Mouse (Mus musculus): ENCODE data around the gene Cplx3. TPM values are rescaled to one million over a fixed set of nuclear protein-coding genes. Genes with fewer than 3 reads are reported as not detected.
A peak's percentile ranks its signal among the peaks of the same experiment; 100 is the strongest.

Cplx3 gene
- polyA plus RNA-seq, 1 experiment from 2014 or later, result not detected

DNA sequence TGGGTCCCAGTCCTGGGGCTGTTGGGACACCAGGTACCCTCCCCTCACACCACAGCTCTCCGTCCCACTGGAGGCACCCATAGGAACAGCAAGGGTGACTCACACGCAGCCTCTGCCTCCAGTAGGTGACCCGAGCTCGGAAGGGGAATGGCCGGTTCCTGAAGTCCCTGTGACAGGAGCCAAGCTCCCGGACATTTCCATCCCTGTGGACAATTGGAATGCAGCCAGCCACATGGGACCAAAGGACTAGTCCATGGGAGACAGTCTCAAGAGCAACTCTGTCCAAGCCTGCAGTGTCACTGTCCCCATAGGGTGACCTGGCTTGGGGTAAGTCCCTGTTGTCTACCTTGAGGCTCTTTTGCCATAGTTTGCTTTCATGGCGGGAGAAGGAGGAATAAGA lies 7.9 kb upstream of the Cplx3 start:
- Histone ChIP-seq H3K4me1 (no peaks in the 10 kb centered on the region), H3K4me2 (no peak overlapping the region), H3K36me3 (no peaks in the 10 kb centered on the region), H3K9me3 (replicated peaks) (no peaks in the 10 kb centered on the region), H3K9ac (no peak overlapping the region), H3K4me3 (replicated peaks) (no peak overlapping the region), H3K27ac (no peak overlapping the region), H3K27me3 (no peaks in the 10 kb centered on the region)
- ATAC-seq (replicated peaks; ENCODE audit: low FRiP score), result no peak
- 72% methylated on average over 7 of the region's 7 CpGs for WGBS

DNA sequence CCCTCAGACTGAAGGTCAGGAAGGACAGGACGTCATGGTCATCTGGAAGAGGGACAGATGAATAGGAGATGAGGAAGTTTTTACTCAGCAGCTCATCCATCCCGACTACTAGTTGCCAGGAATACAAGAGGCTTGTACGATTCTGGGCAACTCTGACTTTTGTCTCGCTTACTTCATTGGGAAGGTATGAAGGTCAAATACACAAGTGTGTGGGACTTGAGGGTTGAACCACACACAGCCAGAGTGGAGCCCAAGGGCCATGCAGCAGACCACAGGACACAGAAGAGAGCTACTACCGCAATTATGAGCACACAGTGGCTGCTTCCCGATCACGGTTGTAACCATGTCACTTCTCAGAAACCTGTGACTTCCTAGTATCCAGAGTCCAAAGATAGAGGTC lies 6.5 kb upstream of the Cplx3 start:
- H3K4me3 ChIP-seq (replicated peaks), result no peak overlapping the region
- WGBS, result 77% methylated on average over 7 of the region's 7 CpGs
- H3K4me2 ChIP-seq, result no peak overlapping the region
- H3K36me3 ChIP-seq, result no peaks in the 10 kb centered on the region
- no peak overlapping the region for H3K9ac ChIP-seq
- ATAC-seq (replicated peaks; ENCODE audit: low FRiP score), result no peak
- no peaks in the 10 kb centered on the region; the same call in 1 of the 2 replicates for H3K27me3 ChIP-seq
- no peaks in the 10 kb centered on the region for H3K4me1 ChIP-seq
- H3K9me3 ChIP-seq (replicated peaks), result no peaks in the 10 kb centered on the region
- no peak overlapping the region for H3K27ac ChIP-seq

DNA sequence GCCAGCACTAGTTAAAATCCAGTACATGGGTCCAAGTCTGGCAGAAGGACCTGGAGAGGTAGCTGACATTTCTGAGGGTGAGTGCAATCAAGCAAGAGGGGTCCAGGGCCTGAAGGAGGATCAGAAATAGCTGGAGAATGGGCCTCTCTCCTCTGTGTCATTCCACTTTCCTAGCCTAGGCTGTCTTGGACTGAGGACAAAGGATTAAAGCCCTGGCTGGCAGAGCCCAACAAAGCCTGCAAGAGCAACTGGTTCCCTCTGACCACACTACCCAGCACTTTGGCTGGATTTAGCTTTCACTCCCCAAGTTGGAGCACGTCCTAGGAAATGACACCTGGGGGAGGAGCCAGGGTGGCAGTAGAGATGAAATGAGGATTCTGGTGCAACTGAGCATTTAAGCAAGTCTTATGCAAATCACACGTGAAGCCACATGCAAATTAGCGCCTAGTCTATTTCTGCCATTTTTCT lies 4.3 kb upstream of the Cplx3 start:
- 47% methylated on average over 3 of the region's 3 CpGs for WGBS

DNA sequence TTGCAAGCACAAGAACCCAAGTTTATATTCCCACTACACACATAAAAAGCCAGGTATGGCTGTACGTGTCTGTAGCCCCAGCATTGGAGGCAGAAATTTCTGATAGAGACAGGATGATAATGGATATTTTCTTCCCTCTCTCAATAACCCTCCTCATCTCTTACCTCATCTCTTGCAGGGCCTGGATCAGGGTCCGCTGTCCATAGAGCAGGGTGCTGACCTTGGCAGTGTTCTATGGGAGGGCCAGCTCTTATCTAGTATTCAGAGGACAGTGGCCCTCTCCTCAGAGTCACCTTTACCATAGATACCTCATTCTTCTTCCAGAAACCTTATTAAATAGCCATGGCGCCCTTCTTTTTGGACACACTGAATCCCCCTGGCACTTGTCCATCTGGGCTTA lies 3.7 kb upstream of the Cplx3 start:
- no peaks in the 10 kb centered on the region for H3K36me3 ChIP-seq
- WGBS, result 51% methylated on average over 3 of the region's 3 CpGs
- no peak for ATAC-seq (replicated peaks; ENCODE audit: low FRiP score)
- H3K9ac ChIP-seq, result no peak overlapping the region
- no peaks in the 10 kb centered on the region for H3K9me3 ChIP-seq (replicated peaks)
- no peak overlapping the region for H3K4me2 ChIP-seq
- peaks cover 23% of the 10 kb centered on the region for H3K27me3 ChIP-seq
- H3K4me3 ChIP-seq (replicated peaks), result no peak overlapping the region
- peaks cover 6% of the 10 kb centered on the region for H3K4me1 ChIP-seq
- H3K27ac ChIP-seq, result no peak overlapping the region

More for the DNA sequence above, 4.3 kb upstream of the Cplx3 start:
- H3K36me3 ChIP-seq, result no peaks in the 10 kb centered on the region
- peaks cover 18% of the 10 kb centered on the region for H3K27me3 ChIP-seq
- peaks cover 6% of the 10 kb centered on the region for H3K4me1 ChIP-seq
- no peak overlapping the region for H3K4me2 ChIP-seq
- H3K9me3 ChIP-seq (replicated peaks), result no peaks in the 10 kb centered on the region
- H3K4me3 ChIP-seq (replicated peaks), result no peak overlapping the region
- no peak overlapping the region for H3K9ac ChIP-seq
- no peak overlapping the region for H3K27ac ChIP-seq
- no peak for ATAC-seq (replicated peaks; ENCODE audit: low FRiP score)

DNA sequence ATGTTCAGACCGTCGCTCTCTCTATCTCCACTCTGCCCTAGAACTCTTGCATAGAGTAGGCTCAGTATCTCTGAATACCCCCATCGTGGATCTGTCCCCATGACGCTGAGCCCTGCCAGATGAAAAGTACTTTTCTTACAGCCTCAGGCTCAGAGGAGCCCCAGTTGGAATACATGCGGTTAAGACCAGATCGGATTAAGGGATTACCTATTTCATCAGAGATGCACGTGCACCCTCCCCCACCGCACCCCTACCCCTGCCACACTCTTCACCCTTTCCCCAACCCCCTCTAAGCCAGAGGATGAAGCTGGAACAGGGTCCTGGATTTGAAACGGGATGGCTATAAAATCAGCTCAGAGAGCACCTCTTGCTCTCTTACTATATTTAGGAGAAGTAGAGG lies 578 bp downstream of the Cplx3 start:
- no peaks in the 10 kb centered on the region for H3K9me3 ChIP-seq (replicated peaks)
- H3K4me3 ChIP-seq (replicated peaks), result no peak overlapping the region
- H3K4me1 ChIP-seq, result peaks cover 18% of the 10 kb centered on the region
- WGBS, result 27% methylated on average over 9 of the region's 9 CpGs
- no peaks in the 10 kb centered on the region for H3K36me3 ChIP-seq
- no peak for ATAC-seq (replicated peaks; ENCODE audit: low FRiP score)
- H3K27ac ChIP-seq, result no peak overlapping the region
- peaks cover 27% of the 10 kb centered on the region for H3K27me3 ChIP-seq
- H3K9ac ChIP-seq, result no peak overlapping the region
- H3K4me2 ChIP-seq, result no peak overlapping the region

DNA sequence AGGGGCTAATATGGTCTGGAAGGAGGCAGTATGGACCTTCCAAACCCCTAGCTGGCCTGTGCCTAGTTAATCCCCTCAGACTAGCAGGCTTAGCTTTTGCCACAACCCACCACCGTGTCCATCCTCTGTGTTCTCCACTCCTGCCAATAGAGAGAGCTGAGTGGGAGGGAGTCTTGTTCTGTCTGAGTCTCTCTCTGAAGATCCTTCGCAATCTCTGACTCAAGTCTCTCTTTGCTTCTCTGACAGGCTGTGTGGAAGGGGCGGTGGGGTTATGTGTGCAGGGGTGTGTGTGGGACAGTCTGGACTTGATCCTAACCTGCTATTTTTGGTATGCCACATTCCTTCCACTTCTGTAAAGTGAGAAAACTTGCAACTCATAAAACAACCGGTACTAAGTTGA lies 1.2 kb downstream of the Cplx3 start:
- Histone ChIP-seq H3K36me3 (no peaks in the 10 kb centered on the region), H3K4me1 (peaks cover 19% of the 10 kb centered on the region), H3K4me3 (replicated peaks) (no peak overlapping the region), H3K4me2 (no peak overlapping the region), H3K27me3 (peaks cover 27% of the 10 kb centered on the region), H3K27ac (no peak overlapping the region), H3K9ac (no peak overlapping the region), H3K9me3 (replicated peaks) (no peaks in the 10 kb centered on the region)
- WGBS, result 79% methylated on average over 4 of the region's 4 CpGs
- ATAC-seq (replicated peaks; ENCODE audit: low FRiP score), result no peak

DNA sequence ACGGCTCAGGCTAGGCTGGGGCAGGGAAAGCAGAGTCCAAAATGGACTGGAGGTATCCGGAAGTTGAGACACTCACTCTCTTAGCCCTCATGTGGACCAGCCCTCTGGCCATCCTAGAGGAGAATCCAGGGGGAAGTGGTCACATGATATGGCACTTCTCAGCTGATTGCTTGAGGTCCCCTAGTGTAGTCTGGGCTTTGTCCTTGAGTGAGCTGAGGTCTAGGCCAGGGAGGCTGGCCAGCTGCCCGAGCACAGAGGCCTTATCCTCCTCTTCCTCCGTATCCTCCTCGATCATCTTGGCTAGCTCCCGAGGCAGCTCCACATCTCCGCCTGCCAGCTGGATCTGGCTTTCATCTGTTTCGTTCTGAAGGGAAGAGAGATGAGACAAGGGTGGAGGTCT lies 4.0 kb downstream of the Cplx3 start:
- Histone ChIP-seq H3K4me3 (replicated peaks) (no peak overlapping the region), H3K9me3 (replicated peaks) (no peaks in the 10 kb centered on the region), H3K9ac (no peak overlapping the region), H3K36me3 (no peaks in the 10 kb centered on the region), H3K27me3 (peaks cover 25% of the 10 kb centered on the region), H3K27ac (no peak overlapping the region), H3K4me2 (no peak overlapping the region), H3K4me1 (peaks cover 41% of the 10 kb centered on the region)
- WGBS, result 61% methylated on average over 8 of the region's 8 CpGs
- ATAC-seq (replicated peaks; ENCODE audit: low FRiP score), result no peak

DNA sequence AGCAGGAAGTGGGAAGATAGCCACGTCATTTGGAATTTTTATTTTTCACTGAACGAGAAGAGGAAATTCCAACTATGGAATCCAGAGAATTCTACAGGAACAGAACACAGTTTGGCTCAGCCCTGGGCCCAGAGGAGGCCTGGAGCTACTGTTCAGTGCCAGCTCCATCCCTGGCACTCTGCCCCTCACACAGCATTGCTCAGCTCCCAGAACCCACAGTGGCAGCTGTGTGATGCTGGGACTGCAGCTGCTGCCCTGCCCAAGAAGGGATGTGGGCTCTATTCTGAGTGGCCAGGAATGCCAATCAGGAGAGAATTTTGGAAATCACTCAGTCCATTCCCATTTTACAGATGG lies 4.8 kb downstream of the Cplx3 start:
- no peak for ATAC-seq (replicated peaks; ENCODE audit: low FRiP score)
- H3K9ac ChIP-seq, result no peak overlapping the region
- peaks cover 18% of the 10 kb centered on the region; the same call in 1 of the 2 replicates for H3K27me3 ChIP-seq
- H3K9me3 ChIP-seq (replicated peaks), result no peaks in the 10 kb centered on the region
- H3K4me3 ChIP-seq (replicated peaks), result no peak overlapping the region
- no peak overlapping the region for H3K4me2 ChIP-seq
- WGBS, result 45% methylated on average over 2 of the region's 2 CpGs
- no peaks in the 10 kb centered on the region for H3K36me3 ChIP-seq
- peaks cover 40% of the 10 kb centered on the region for H3K4me1 ChIP-seq
- no peak overlapping the region for H3K27ac ChIP-seq

DNA sequence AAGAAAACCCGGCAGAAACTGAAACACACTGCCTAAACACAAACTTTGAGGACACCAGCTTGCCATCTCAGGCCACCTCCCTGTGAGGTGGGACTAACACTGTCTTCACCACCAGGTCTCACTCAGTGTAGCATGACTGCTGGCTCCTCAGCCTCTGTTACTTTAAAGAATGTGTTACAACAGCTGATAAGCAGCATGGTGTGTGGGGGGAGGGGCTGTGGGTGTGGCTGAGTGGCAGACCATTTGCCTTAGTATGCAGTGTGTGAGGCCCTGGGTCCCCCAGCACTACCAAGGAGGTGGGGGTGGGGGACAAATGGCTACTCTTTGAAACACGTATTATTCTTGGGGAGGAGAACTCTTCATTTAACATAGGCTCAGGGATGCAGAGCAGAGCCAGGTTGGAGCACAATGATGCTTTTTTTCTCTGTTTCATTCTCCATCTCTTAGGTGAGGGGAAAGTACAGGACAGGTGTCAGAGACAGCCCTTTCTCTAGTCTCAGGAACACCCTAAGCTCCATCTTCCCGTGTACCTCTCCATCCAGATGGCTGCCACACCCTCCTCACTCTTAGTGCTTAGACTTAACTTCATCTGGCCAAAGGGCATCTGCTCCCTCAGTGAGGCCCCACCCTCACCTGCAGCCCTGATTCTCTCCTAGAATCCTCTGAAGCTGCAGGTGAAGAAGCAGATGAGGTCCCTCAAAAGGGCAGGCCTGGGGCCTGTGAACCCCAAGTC lies 5.3 kb downstream of the Cplx3 start:
- H3K27ac ChIP-seq, result no peak overlapping the region
- no peak overlapping the region for H3K4me2 ChIP-seq

DNA sequence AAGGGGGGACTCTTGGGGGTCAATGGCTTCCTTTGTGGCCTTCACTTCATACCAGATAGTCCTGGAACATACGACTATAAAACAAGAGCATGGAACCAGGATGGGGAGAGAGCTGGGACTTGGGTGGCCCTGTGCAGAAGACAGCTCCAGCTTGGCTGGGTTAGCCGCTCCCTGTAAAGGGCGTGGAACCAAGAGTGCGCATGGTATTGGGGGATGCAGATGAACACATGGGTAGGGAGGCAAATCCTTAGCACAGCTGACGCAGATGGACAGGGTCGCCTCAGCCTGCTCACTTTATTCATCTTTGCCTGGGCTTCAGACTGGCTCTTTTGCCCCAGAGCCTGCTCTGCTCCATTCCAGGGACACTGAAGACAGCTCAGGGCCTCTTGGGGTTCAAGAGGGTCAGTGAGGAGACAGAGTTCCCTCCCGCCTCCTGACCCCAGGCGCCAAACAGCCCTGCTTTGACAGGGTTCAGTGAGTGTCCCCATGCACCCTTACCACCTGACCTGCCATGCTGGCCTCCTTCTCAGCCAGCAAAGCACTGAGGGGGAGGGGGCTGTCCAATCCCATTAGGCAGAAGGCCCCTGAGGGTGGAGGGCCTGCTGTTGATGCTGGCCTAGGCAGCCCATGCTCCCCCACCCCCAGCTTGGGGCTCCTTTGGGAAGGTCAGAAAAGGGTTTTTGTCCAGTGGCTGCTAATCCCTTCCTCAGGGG lies 7.1 kb downstream of the Cplx3 start:
- Histone ChIP-seq H3K9me3 (replicated peaks) (no peaks in the 10 kb centered on the region), H3K36me3 (peaks cover 18% of the 10 kb centered on the region), H3K27me3 (peaks cover 3% of the 10 kb centered on the region; the same call in 1 of the 2 replicates), H3K4me3 (replicated peaks) (no peak overlapping the region), H3K4me1 (peaks cover 42% of the 10 kb centered on the region), H3K4me2 (no peak overlapping the region), H3K27ac (no peak overlapping the region), H3K9ac (no peak overlapping the region)
- ATAC-seq (replicated peaks; ENCODE audit: low FRiP score), result 0 out of 2 replicates have a peak, but pooled peaks have one; percentile 53
- WGBS, result 47% methylated on average over 8 of the region's 8 CpGs

More for the DNA sequence above, 5.3 kb downstream of the Cplx3 start:
- ATAC-seq (replicated peaks; ENCODE audit: low FRiP score), result no peak; the same call in 1 of the 2 replicates
- 0 out of 2 replicates have a peak, but pooled peaks cover 3% of the 10 kb centered on the region for H3K36me3 ChIP-seq
- peaks cover 14% of the 10 kb centered on the region; the same call in 1 of the 2 replicates for H3K27me3 ChIP-seq
- no peak overlapping the region for H3K9ac ChIP-seq
- WGBS, result 12% methylated on average over 3 of the region's 3 CpGs
- no peaks in the 10 kb centered on the region for H3K9me3 ChIP-seq (replicated peaks)
- H3K4me3 ChIP-seq (replicated peaks), result no peak overlapping the region
- H3K4me1 ChIP-seq, result peaks cover 37% of the 10 kb centered on the region

DNA sequence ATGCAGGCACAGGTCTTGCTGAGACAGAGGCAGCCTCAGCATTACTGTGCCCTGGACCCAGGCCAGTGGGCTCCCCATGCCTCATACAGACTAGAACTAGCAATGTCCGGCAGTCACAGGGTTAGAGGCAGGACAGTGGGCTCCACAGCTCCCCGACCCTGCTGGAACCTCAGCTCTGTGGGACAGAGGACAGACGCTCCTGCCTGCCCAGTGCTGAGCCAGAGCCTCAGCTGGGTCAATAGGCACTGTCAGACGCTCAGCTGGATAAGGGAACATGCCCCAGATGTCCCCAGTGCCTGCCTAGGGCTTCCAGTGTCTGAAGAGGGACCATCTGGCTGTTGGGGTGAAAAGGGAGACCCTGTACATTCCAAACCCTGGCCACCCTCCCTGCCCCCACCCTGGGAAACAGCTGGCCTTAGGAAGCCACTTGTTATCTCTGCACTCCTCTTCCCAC lies 8.1 kb downstream of the Cplx3 start:
- H3K4me1 ChIP-seq, result peaks cover 52% of the 10 kb centered on the region
- H3K36me3 ChIP-seq, result peaks cover 23% of the 10 kb centered on the region
- H3K27me3 ChIP-seq, result no peaks in the 10 kb centered on the region
- H3K4me3 ChIP-seq (replicated peaks), result no peak overlapping the region
- H3K27ac ChIP-seq, result no peak overlapping the region
- no peak for ATAC-seq (replicated peaks; ENCODE audit: low FRiP score)
- no peak overlapping the region for H3K9ac ChIP-seq
- no peak overlapping the region for H3K4me2 ChIP-seq
- H3K9me3 ChIP-seq (replicated peaks), result no peaks in the 10 kb centered on the region
- 30% methylated on average over 4 of the region's 4 CpGs for WGBS

DNA sequence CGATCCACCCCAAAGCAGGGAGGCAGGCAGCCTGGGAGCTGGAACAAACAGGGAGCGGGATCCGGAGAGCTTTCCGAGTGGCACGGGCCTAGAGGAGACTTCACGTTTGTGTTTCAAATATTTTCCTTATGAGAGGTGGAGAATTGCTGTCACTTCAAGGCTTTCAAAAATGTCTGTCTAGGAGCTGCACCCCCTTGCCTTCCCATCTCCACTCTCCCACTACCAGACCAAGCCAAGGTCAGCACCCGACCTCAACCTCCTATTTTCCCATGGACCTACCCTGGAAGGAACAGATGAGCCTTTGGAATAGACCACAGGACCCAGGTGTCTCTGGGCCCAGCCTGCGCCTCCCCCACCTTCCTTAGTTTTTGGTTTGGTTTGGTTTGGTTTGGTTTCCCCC lies 8.8 kb downstream of the Cplx3 start:
- H3K9ac ChIP-seq, result no peak overlapping the region
- peaks cover 27% of the 10 kb centered on the region for H3K36me3 ChIP-seq
- H3K4me3 ChIP-seq (replicated peaks), result no peak overlapping the region
- no peaks in the 10 kb centered on the region for H3K27me3 ChIP-seq
- no peak overlapping the region for H3K27ac ChIP-seq
- peaks cover 52% of the 10 kb centered on the region for H3K4me1 ChIP-seq
- ATAC-seq (replicated peaks; ENCODE audit: low FRiP score), result no peak
- WGBS, result 85% methylated on average over 8 of the region's 8 CpGs
- H3K4me2 ChIP-seq, result no peak overlapping the region
- no peaks in the 10 kb centered on the region for H3K9me3 ChIP-seq (replicated peaks)
